Mouse (Mus musculus): Measurements from ENCODE around the gene Defa22. TPM values are rescaled to one million over a fixed set of nuclear protein-coding genes. Genes with fewer than 3 reads are reported as not detected.
"Not testable (repeated sequence)": the region's sequence is repeated elsewhere in the genome, so short reads cannot be mapped to it uniquely, and the experiment has no call there.

Gene Defa22
- total RNA-seq (2012; rRNA removed) = not detected in 2 replicates

GRCm38 (mm10) chr8:21161977-21162376, at the start of gene Defa22:
Gene Defa22, plus strand, starts transcription at chr8:21162277.
- H3K4me1 ChIP-seq (ENCODE audit: control insufficient read depth in 2 of 2, insufficient read depth in 2 of 2, low read length in 2 of 2, poor library complexity in 1 of 2); H3K36me3 ChIP-seq (ENCODE audit: control insufficient read depth, insufficient read depth, low read length, poor library complexity, severe bottlenecking); H3K27ac ChIP-seq (ENCODE audit: insufficient read depth, low read depth, low read length, poor library complexity, severe bottlenecking); H3K9me3 ChIP-seq (ENCODE audit: control insufficient read depth, insufficient read depth, low read depth, low read length); H3K9ac ChIP-seq (ENCODE audit: insufficient read depth, low read depth, low read length, poor library complexity, severe bottlenecking); DNase-seq (ENCODE audit: low read depth, low spot score); in situ Hi-C loops (cut with MboI; ENCODE audit: low sequenced_read_pairs in 2 of 2, unreplicated experiment in 2 of 2); H3K4me3 ChIP-seq (ENCODE audit: insufficient read depth in 1 of 2, low read depth in 1 of 2, low read length in 2 of 2, poor library complexity in 1 of 2, severe bottlenecking in 1 of 2): not testable (repeated sequence)

DNA sequence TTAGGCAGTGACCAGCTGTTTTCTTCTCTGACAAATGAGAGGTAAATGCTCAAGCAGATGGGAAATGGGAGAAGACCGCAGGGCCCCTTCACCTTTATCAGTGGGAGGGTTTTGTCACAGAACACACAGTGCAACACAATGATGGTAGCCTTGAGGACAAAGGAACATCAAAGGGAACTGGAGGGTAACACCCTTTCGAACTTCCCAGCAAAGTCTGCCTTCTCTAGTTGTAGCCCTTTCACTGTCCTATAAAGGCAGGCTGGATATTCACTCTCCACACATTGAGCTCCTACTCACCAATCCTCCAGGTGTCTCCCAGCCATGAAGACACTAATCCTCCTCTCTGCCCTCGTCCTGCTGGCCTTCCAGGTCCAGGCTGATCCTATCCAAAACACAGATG, 27.7 kb upstream of the Defa22 start, which contains the start of gene Defa30:
Defa30 (plus strand) TSS at position 301 of the 400 bp plus-strand sequence.
- H3K27ac ChIP-seq (ENCODE audit: insufficient read depth, low read depth, low read length, poor library complexity, severe bottlenecking); H3K4me3 ChIP-seq (ENCODE audit: insufficient read depth in 1 of 2, low read depth in 1 of 2, low read length in 2 of 2, poor library complexity in 1 of 2, severe bottlenecking in 1 of 2); H3K36me3 ChIP-seq (ENCODE audit: control insufficient read depth, insufficient read depth, low read length, poor library complexity, severe bottlenecking); in situ Hi-C loops (cut with MboI; ENCODE audit: low sequenced_read_pairs in 2 of 2, unreplicated experiment in 2 of 2); H3K9me3 ChIP-seq (ENCODE audit: control insufficient read depth, insufficient read depth, low read depth, low read length); H3K9ac ChIP-seq (ENCODE audit: insufficient read depth, low read depth, low read length, poor library complexity, severe bottlenecking); DNase-seq (ENCODE audit: low read depth, low spot score); H3K4me1 ChIP-seq (ENCODE audit: control insufficient read depth in 2 of 2, insufficient read depth in 2 of 2, low read length in 2 of 2, poor library complexity in 1 of 2): not testable (repeated sequence)

DNA sequence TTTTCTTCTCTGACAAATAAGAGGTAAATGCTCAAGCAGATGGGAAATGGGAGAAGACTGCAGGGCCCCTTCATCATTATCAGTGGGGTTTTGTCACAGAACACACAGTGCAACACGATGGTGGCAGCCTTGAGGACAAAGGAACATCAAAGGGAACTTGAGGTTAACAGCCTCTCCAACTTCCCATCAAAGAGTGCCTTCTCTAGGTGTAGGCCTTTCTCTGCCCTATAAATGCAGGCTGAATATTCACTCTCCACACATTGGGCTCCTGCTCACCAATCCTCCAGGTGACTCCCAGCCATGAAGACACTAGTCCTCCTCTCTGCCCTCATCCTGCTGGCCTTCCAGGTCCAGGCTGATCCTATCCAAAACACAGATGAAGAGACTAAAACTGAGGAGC, 29.2 kb downstream of the Defa22 start, which contains the start of gene Defa31:
Defa31 (plus strand) TSS at position 301 of the 400 bp plus-strand sequence.
- H3K4me3 ChIP-seq (ENCODE audit: insufficient read depth in 1 of 2, low read depth in 1 of 2, low read length in 2 of 2, poor library complexity in 1 of 2, severe bottlenecking in 1 of 2); H3K4me1 ChIP-seq (ENCODE audit: control insufficient read depth in 2 of 2, insufficient read depth in 2 of 2, low read length in 2 of 2, poor library complexity in 1 of 2); H3K9ac ChIP-seq (ENCODE audit: insufficient read depth, low read depth, low read length, poor library complexity, severe bottlenecking); H3K36me3 ChIP-seq (ENCODE audit: control insufficient read depth, insufficient read depth, low read length, poor library complexity, severe bottlenecking); H3K9me3 ChIP-seq (ENCODE audit: control insufficient read depth, insufficient read depth, low read depth, low read length); in situ Hi-C loops (cut with MboI; ENCODE audit: low sequenced_read_pairs in 2 of 2, unreplicated experiment in 2 of 2); DNase-seq (ENCODE audit: low read depth, low spot score); H3K27ac ChIP-seq (ENCODE audit: insufficient read depth, low read depth, low read length, poor library complexity, severe bottlenecking): not testable (repeated sequence)

DNA sequence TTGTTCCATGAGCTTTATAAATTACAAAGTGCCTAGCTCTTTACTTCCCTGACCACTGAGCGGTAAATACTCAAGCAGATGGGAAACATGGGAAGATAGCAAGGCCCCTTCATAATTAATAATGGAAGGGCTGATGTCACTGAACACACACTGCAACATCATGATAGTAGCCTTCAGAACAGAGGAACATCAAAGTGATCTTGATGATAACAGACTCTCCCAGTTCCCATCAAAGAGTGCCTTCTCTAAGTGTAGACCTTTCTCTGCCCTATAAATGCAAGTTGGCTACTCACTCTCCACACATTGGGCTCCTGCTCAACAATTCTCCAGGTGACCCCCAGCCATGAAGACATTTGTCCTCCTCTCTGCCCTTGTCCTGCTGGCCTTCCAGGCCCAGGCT, 39.2 kb downstream of the Defa22 start, which contains the start of gene Gm15293:
Gm15293 (plus strand) TSS at position 301 of the 400 bp plus-strand sequence.
- H3K9me3 ChIP-seq (ENCODE audit: control insufficient read depth, insufficient read depth, low read depth, low read length); H3K27ac ChIP-seq (ENCODE audit: insufficient read depth, low read depth, low read length, poor library complexity, severe bottlenecking); H3K36me3 ChIP-seq (ENCODE audit: control insufficient read depth, insufficient read depth, low read length, poor library complexity, severe bottlenecking); H3K4me3 ChIP-seq (ENCODE audit: insufficient read depth in 1 of 2, low read depth in 1 of 2, low read length in 2 of 2, poor library complexity in 1 of 2, severe bottlenecking in 1 of 2); H3K9ac ChIP-seq (ENCODE audit: insufficient read depth, low read depth, low read length, poor library complexity, severe bottlenecking); in situ Hi-C loops (cut with MboI; ENCODE audit: low sequenced_read_pairs in 2 of 2, unreplicated experiment in 2 of 2); H3K4me1 ChIP-seq (ENCODE audit: control insufficient read depth in 2 of 2, insufficient read depth in 2 of 2, low read length in 2 of 2, poor library complexity in 1 of 2); DNase-seq (ENCODE audit: low read depth, low spot score): not testable (repeated sequence)

Other genes with a start within 250 kb of the Defa22 start
- gene Gm6040, start 240.2 kb upstream of the Defa22 start, total RNA-seq (2012; rRNA removed) = not detected in 2 replicates
- gene AY761185, start 217.6 kb upstream of the Defa22 start, total RNA-seq (2012; rRNA removed) = not detected in 2 replicates
- gene Defa21, start 136.7 kb upstream of the Defa22 start, total RNA-seq (2012; rRNA removed) = not detected in 2 replicates
- not detected in 2 replicates for gene Defa23, start 107.2 kb upstream of the Defa22 start, total RNA-seq (2012; rRNA removed)
- gene Defa35, start 97.2 kb upstream of the Defa22 start, total RNA-seq (2012; rRNA removed) = not detected in 2 replicates
- not detected in 2 replicates for gene Defa25, start 77.8 kb upstream of the Defa22 start, total RNA-seq (2012; rRNA removed)
- not detected in 2 replicates for gene Gm14851, start 66.2 kb upstream of the Defa22 start, total RNA-seq (2012; rRNA removed)
- gene Defa30, start 27.6 kb upstream of the Defa22 start, total RNA-seq (2012; rRNA removed) = 1.2 TPM in 1 of 2 replicates, not detected in the other
- gene Defa31, start 29.3 kb downstream of the Defa22 start, total RNA-seq (2012; rRNA removed) = 1.3 and 1.5 TPM in 2 replicates
- gene Gm15293, start 39.3 kb downstream of the Defa22 start, total RNA-seq (2012; rRNA removed) = not detected in 2 replicates
- gene Gm15292, start 87.5 kb downstream of the Defa22 start, total RNA-seq (2012; rRNA removed) = not detected in 2 replicates
- gene Defa27, start 153.3 kb downstream of the Defa22 start, total RNA-seq (2012; rRNA removed) = not detected in 2 replicates
- gene Defa29, start 164.7 kb downstream of the Defa22 start, total RNA-seq (2012; rRNA removed) = not detected in 2 replicates
- gene Defa2, start 216.2 kb downstream of the Defa22 start, total RNA-seq (2012; rRNA removed) = not detected in 2 replicates
- not detected in 2 replicates for gene Defa33, start 229.5 kb downstream of the Defa22 start, total RNA-seq (2012; rRNA removed)

Measured in ES-E14 (cell line).